Mouse (Mus musculus) stomach, postnatal 0 days (tissue): ENCODE results near the gene Dhx32.

ENCODE experiments used
- CTCF ChIP-seq: IDR thresholded peaks from 2 replicates; pipeline ENCODE4 v1.5.1; 2016; ENCODE audit warnings: antibody characterized with exemption, low read depth, mild to moderate bottlenecking, moderate library complexity
- EP300 ChIP-seq: optimal IDR thresholded peaks from 2 replicates; pipeline ENCODE3; 2016; ENCODE audit warnings: antibody characterized with exemption

DNA sequence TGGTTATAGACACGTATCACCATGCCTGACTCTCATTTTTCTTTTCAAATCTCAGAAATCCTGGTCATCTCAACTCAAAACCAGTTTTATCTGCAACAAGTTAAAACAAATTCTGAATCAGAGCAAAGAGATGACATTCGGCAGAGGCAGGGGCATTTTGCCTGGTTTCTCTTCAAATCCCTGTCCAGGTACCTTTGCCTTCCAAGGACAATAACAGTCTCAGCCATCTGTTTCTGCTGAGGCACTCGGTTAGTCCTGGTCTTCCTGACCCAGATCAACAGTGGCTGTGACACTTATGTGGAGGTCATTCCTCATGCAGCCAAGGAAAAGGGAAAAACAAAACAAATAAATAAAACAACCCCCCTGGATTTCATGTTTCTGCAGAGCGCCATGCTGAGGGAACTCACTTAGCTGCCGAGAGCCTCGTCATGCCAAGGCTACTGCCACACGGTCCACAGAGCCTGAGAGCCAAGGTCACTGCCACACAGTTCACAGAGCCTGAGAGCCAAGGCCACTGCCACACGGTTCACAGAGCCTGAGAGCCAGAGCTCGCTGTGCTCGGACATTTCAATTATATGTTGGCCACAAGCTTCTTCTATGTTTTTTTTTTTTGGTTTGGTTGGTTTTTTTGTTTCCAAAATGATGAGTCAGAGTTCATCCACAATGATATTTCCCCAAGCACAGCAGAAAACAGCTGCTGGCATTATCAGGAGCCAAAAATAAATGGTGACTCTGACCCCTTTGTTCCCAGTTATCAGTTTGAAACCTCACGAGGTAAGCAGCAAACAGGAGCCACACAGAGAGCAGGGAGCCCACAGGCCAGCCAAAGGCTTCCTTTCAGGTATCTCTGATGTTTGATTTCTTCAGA, 52.0 kb downstream of the Dhx32 start:
- TF ChIP-seq CTCF = no peak
- TF ChIP-seq EP300 = no peak
